Mouse (Mus musculus): ENCODE data around the gene Fbxl15. TPM values are rescaled to one million over a fixed set of nuclear protein-coding genes. Genes with fewer than 3 reads are reported as not detected.

The Fbxl15 gene
- polyA plus RNA-seq, 1 experiment from 2014 or later = 18.9 TPM

DNA sequence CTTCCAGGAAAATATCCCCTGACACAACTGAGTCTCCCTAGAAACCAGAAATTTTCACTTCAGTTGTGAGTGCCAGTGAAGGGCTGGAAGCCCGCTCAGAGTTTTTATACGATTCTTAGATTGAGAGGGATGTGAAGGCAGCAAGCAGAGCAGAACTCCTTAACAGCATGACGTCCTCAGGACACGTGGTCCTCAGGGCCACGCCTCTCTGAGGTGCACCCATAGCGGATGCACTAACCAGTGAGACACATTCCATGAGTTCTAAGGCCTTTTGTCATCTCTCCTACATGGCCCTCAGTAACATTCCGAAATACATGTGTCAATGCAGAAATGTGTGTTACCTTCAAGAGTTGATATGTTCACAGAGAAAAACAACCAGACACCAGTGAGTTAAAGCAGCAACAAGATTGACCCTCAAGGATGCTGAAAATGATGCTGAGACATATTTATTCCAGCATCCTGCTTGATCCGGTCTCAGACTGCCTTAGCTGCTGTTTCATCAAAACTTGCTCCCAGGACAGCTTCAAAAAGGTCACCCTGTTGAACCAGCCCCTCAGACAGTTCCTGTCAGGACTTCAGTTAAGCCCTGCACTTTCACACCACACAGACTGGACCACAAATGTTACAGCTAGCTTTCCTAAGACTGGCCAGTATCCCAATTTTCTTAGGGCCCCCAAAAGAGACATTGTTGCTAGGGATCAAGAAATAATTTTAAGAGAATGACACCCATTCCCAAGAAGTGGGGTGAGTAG is 27.5 kb upstream of the Fbxl15 start:
- Histone ChIP-seq H3K9ac (ENCODE audit: low read depth, low read length) (no peak overlapping the region), H3K27ac (ENCODE audit: low read length) (no peak overlapping the region), H3K9me3 (ENCODE audit: control insufficient read depth, low read length) (no peaks in the 10 kb centered on the region), H3K36me3 (ENCODE audit: control insufficient read depth, insufficient read depth, low read length) (no peaks in the 10 kb centered on the region), H3K4me1 (ENCODE audit: control insufficient read depth, insufficient read depth, low read length) (peaks cover 7% of the 10 kb centered on the region), H3K4me2 (ENCODE audit: low read depth, low read length) (no peak overlapping the region), H3K27me3 (replicated peaks; ENCODE audit: control insufficient read depth, insufficient read depth, low read length) (no peaks in the 10 kb centered on the region), H3K4me3 (ENCODE audit: low read length) (no peak overlapping the region)
- 41% methylated on average over 8 of the region's 8 CpGs for WGBS
- ATAC-seq = no peak

DNA sequence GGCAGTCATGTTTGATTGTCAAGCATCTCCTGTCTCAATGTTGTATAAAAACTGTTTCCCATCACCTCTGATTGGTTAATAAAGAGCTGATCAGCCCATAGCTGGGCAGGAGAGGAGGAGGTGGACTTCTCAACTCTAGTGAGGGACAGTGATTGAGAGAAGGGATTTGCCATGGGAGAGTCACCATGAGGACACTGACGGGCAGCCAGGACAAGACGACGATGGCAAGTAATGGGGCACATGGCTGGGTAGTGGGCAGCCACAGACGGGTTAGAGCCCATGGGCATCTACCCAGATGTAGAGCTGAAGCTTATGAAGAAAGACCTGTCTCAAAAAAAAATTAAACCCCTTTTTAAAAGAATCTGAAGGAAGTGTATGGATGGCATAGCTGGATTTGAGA is 25.4 kb upstream of the Fbxl15 start:
- Histone ChIP-seq H3K27me3 (replicated peaks; ENCODE audit: control insufficient read depth, insufficient read depth, low read length) (no peaks in the 10 kb centered on the region), H3K27ac (ENCODE audit: low read length) (no peak overlapping the region), H3K9me3 (ENCODE audit: control insufficient read depth, low read length) (no peaks in the 10 kb centered on the region), H3K9ac (ENCODE audit: low read depth, low read length) (no peak overlapping the region), H3K4me1 (ENCODE audit: control insufficient read depth, insufficient read depth, low read length) (peaks cover 15% of the 10 kb centered on the region), H3K36me3 (ENCODE audit: control insufficient read depth, insufficient read depth, low read length) (no peaks in the 10 kb centered on the region), H3K4me3 (ENCODE audit: low read length) (no peak overlapping the region), H3K4me2 (ENCODE audit: low read depth, low read length) (no peak overlapping the region)
- WGBS = 88% methylated on average over 4 of the region's 4 CpGs
- ATAC-seq = no peak

GRCm38 (mm10) chr19:46303251-46304215 is 24.5 kb upstream of the Fbxl15 start:
- Histone ChIP-seq H3K27me3 (replicated peaks; ENCODE audit: control insufficient read depth, insufficient read depth, low read length) (peaks cover 5% of the 10 kb centered on the region; the same call in 1 of the 2 replicates), H3K4me2 (ENCODE audit: low read depth, low read length) (peak overlapping the region; percentile 98), H3K36me3 (ENCODE audit: control insufficient read depth, insufficient read depth, low read length) (no peaks in the 10 kb centered on the region), H3K9ac (ENCODE audit: low read depth, low read length) (peak overlapping the region; percentile 79), H3K4me1 (ENCODE audit: control insufficient read depth, insufficient read depth, low read length) (peaks cover 18% of the 10 kb centered on the region), H3K9me3 (ENCODE audit: control insufficient read depth, low read length) (no peaks in the 10 kb centered on the region), H3K4me3 (ENCODE audit: low read length) (peak overlapping the region; percentile 81), H3K27ac (ENCODE audit: low read length) (peak overlapping the region; percentile 83; the same call in 1 of the 2 replicates)
- no peak for ATAC-seq
- WGBS = 50% methylated on average over 18 of the region's 18 CpGs

DNA sequence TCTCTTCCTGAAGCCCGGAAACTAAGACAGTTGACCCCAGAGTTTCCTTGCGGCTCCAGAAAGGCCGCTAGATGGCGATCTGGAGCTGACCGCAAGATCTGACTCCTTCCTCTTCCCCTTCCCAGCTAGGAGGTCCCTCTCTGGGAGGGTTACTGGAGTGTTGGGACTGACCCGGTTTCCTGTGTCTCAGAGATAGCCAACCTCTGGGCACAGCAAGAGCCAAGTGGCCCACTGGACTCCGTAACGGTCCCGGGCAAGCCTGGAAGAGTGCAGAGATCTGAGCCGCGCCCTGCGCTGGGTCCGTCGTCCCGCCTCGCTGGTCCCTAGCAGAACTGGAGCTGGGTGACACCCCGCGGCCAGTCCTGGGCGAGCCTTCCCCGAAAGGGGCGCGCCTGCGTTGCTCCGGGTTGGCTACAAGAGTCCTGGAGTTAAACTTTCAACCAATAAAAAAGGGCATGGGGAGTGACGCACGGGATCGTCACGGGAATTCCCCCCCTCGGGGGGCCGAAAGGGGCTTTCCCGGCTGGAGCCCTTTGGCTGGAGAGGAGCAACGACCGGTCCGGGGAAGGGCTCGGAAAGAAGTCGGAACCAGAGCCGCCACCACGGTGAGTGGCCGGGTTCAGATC is 23.7 kb upstream of the Fbxl15 start, which contains the start of gene Nfkb2:
TSS of gene Nfkb2 (plus strand) at position 105 of the 626 bp plus-strand sequence.
- Histone ChIP-seq H3K4me3 (ENCODE audit: low read length) (peak within 1 kb of the TSS; percentile 81), H3K4me1 (ENCODE audit: control insufficient read depth, insufficient read depth, low read length) (peaks cover 25% of the 10 kb centered on the region), H3K9ac (ENCODE audit: low read depth, low read length) (peak within 1 kb of the TSS; percentile 79), H3K36me3 (ENCODE audit: control insufficient read depth, insufficient read depth, low read length) (no peaks in the 10 kb centered on the region), H3K9me3 (ENCODE audit: control insufficient read depth, low read length) (no peaks in the 10 kb centered on the region), H3K27me3 (replicated peaks; ENCODE audit: control insufficient read depth, insufficient read depth, low read length) (peaks cover 5% of the 10 kb centered on the region; the same call in 1 of the 2 replicates), H3K4me2 (ENCODE audit: low read depth, low read length) (peak within 1 kb of the TSS; percentile 98), H3K27ac (ENCODE audit: low read length) (peak within 1 kb of the TSS; percentile 83)
- WGBS = under 1% methylated on average over 39 of the region's 39 CpGs
- ATAC-seq = peak; percentile 94

- peak overlapping the region; percentile 98 for H3K4me2 ChIP-seq (ENCODE audit: low read depth, low read length)
- under 1% methylated on average over 34 of the region's 34 CpGs for WGBS
- ATAC-seq = peak; percentile 52
Measured at GRCm38 (mm10) chr19:46304908-46305333, 23.1 kb upstream of the Fbxl15 start.

GRCm38 (mm10) chr19:46305432-46306267 is 22.3 kb upstream of the Fbxl15 start:
- under 1% methylated on average over 39 of the region's 43 CpGs for WGBS
- H3K36me3 ChIP-seq (ENCODE audit: control insufficient read depth, insufficient read depth, low read length) = no peaks in the 10 kb centered on the region
- peak overlapping the region; percentile 83 for H3K27ac ChIP-seq (ENCODE audit: low read length)
- peak overlapping the region; percentile 98 for H3K4me2 ChIP-seq (ENCODE audit: low read depth, low read length)
- H3K27me3 ChIP-seq (replicated peaks; ENCODE audit: control insufficient read depth, insufficient read depth, low read length) = peaks cover 5% of the 10 kb centered on the region; the same call in 1 of the 2 replicates
- no peaks in the 10 kb centered on the region for H3K9me3 ChIP-seq (ENCODE audit: control insufficient read depth, low read length)
- H3K4me1 ChIP-seq (ENCODE audit: control insufficient read depth, insufficient read depth, low read length) = peaks cover 25% of the 10 kb centered on the region
- H3K4me3 ChIP-seq (ENCODE audit: low read length) = peak overlapping the region; percentile 81
- peak; percentile 67 for ATAC-seq
- H3K9ac ChIP-seq (ENCODE audit: low read depth, low read length) = peak overlapping the region; percentile 79

More at GRCm38 (mm10) chr19:46304908-46305333, 23.1 kb upstream of the Fbxl15 start:
- peaks cover 5% of the 10 kb centered on the region; the same call in 1 of the 2 replicates for H3K27me3 ChIP-seq (replicated peaks; ENCODE audit: control insufficient read depth, insufficient read depth, low read length)
- peaks cover 25% of the 10 kb centered on the region for H3K4me1 ChIP-seq (ENCODE audit: control insufficient read depth, insufficient read depth, low read length)
- H3K27ac ChIP-seq (ENCODE audit: low read length) = peak overlapping the region; percentile 83
- peak overlapping the region; percentile 79 for H3K9ac ChIP-seq (ENCODE audit: low read depth, low read length)
- peak overlapping the region; percentile 81 for H3K4me3 ChIP-seq (ENCODE audit: low read length)
- no peaks in the 10 kb centered on the region for H3K36me3 ChIP-seq (ENCODE audit: control insufficient read depth, insufficient read depth, low read length)
- no peaks in the 10 kb centered on the region for H3K9me3 ChIP-seq (ENCODE audit: control insufficient read depth, low read length)

DNA sequence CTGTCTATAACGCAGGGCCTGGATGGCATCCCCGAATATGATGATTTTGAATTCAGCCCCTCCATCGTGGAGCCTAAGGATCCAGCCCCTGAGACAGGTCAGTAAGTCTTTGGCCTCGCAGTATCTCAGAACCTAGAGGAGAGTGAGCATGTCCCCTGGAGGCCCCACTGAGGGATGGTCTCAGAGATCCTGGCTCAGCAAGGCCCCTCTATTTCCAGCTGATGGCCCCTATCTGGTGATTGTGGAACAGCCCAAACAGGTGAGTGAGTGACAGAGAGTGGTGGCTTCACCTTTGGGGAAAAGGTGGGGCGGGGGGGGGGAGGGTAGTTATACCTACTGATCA is 21.7 kb upstream of the Fbxl15 start:
- ATAC-seq = no peak
- peak overlapping the region; percentile 79 for H3K9ac ChIP-seq (ENCODE audit: low read depth, low read length)

DNA sequence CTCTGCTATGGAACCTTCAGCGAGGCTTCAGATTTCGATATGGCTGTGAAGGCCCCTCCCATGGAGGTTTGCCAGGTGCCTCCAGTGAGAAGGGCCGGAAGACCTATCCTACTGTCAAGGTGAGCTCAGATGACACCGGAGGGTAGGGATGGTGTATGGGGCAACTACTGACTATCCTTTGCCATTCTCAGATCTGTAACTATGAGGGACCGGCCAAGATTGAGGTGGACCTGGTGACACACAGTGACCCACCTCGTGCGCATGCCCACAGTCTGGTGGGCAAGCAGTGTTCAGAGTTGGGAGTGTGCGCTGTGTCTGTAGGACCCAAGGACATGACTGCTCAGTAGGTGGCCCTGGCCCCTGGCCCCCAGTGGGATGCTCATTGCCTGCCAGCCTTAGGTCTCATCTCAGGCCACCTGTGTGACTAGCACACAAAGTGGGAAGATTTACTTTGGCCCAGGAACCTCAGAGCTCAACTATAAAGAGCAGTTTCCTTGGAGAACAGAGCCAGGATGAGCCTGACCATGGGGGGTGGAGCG is 21.2 kb upstream of the Fbxl15 start:
- Histone ChIP-seq H3K4me3 (ENCODE audit: low read length) (no peak overlapping the region), H3K9ac (ENCODE audit: low read depth, low read length) (no peak overlapping the region), H3K27me3 (replicated peaks; ENCODE audit: control insufficient read depth, insufficient read depth, low read length) (peaks cover 5% of the 10 kb centered on the region; the same call in 1 of the 2 replicates), H3K4me2 (ENCODE audit: low read depth, low read length) (no peak overlapping the region), H3K4me1 (ENCODE audit: control insufficient read depth, insufficient read depth, low read length) (peaks cover 25% of the 10 kb centered on the region), H3K9me3 (ENCODE audit: control insufficient read depth, low read length) (no peaks in the 10 kb centered on the region), H3K36me3 (ENCODE audit: control insufficient read depth, insufficient read depth, low read length) (0 out of 2 replicates have a peak, but pooled peaks cover 3% of the 10 kb centered on the region), H3K27ac (ENCODE audit: low read length) (no peak overlapping the region)
- 92% methylated on average over 9 of the region's 9 CpGs for WGBS
- no peak for ATAC-seq

More for the DNA sequence above, 21.7 kb upstream of the Fbxl15 start:
- peaks cover 5% of the 10 kb centered on the region; the same call in 1 of the 2 replicates for H3K27me3 ChIP-seq (replicated peaks; ENCODE audit: control insufficient read depth, insufficient read depth, low read length)
- no peaks in the 10 kb centered on the region for H3K9me3 ChIP-seq (ENCODE audit: control insufficient read depth, low read length)
- 0 out of 2 replicates have a peak, but pooled peaks cover 3% of the 10 kb centered on the region for H3K36me3 ChIP-seq (ENCODE audit: control insufficient read depth, insufficient read depth, low read length)
- H3K4me1 ChIP-seq (ENCODE audit: control insufficient read depth, insufficient read depth, low read length) = peaks cover 25% of the 10 kb centered on the region
- WGBS = 55% methylated on average over 5 of the region's 5 CpGs
- H3K4me3 ChIP-seq (ENCODE audit: low read length) = peak overlapping the region; percentile 81
- H3K4me2 ChIP-seq (ENCODE audit: low read depth, low read length) = peak overlapping the region; percentile 98
- H3K27ac ChIP-seq (ENCODE audit: low read length) = peak overlapping the region; percentile 45; the same call in 1 of the 2 replicates

Measured in intestine, embryonic 16.5 days (tissue).